Mouse (Mus musculus): ENCODE measurements around the gene Pkm. TPM values are rescaled to one million over a fixed set of nuclear protein-coding genes. Genes with fewer than 3 reads are reported as not detected.

The Pkm gene
- polyA plus RNA-seq, 1 experiment from 2014 or later: 1,977 TPM

- Histone ChIP-seq H3K4me2 (ENCODE audit: low read depth, low read length) (no peak overlapping the region), H3K9ac (ENCODE audit: low read length) (0 out of 2 replicates have a peak overlapping the region, but pooled peaks have one; percentile 7), H3K27me3 (ENCODE audit: control insufficient read depth, insufficient read depth, low read length) (no peaks in the 10 kb centered on the region), H3K4me1 (ENCODE audit: control insufficient read depth, insufficient read depth, low read length) (peaks cover 29% of the 10 kb centered on the region), H3K36me3 (ENCODE audit: control insufficient read depth, insufficient read depth) (no peaks in the 10 kb centered on the region), H3K4me3 (ENCODE audit: low read length) (no peak overlapping the region), H3K9me3 (replicated peaks; ENCODE audit: control insufficient read depth, low read length) (no peaks in the 10 kb centered on the region), H3K27ac (ENCODE audit: low read length) (0 out of 2 replicates have a peak overlapping the region, but pooled peaks have one; percentile 11)
- ATAC-seq (replicated peaks; ENCODE audit: extremely low read depth, insufficient read depth, low FRiP score): no peak
- 47% methylated on average over 16 of the region's 16 CpGs for WGBS
Measured at GRCm38 (mm10) chr9:59694571-59695450, 38.6 kb downstream of the Pkm start.

GRCm38 (mm10) chr9:59695451-59695813, 39.3 kb downstream of the Pkm start:
- 0 out of 2 replicates have a peak overlapping the region, but pooled peaks have one; percentile 11 for H3K27ac ChIP-seq (ENCODE audit: low read length)
- 18% methylated on average over 3 of the region's 3 CpGs for WGBS
- ATAC-seq (replicated peaks; ENCODE audit: extremely low read depth, insufficient read depth, low FRiP score): no peak

GRCm38 (mm10) chr9:59696381-59696780, 40.2 kb downstream of the Pkm start:
- H3K27ac ChIP-seq (ENCODE audit: low read length): no peak overlapping the region
- 58% methylated on average over 3 of the region's 3 CpGs for WGBS

More at GRCm38 (mm10) chr9:59695451-59695813, 39.3 kb downstream of the Pkm start:
- H3K36me3 ChIP-seq (ENCODE audit: control insufficient read depth, insufficient read depth): no peaks in the 10 kb centered on the region
- no peak overlapping the region for H3K9ac ChIP-seq (ENCODE audit: low read length)
- H3K9me3 ChIP-seq (replicated peaks; ENCODE audit: control insufficient read depth, low read length): no peaks in the 10 kb centered on the region
- H3K27me3 ChIP-seq (ENCODE audit: control insufficient read depth, insufficient read depth, low read length): no peaks in the 10 kb centered on the region
- no peak overlapping the region for H3K4me2 ChIP-seq (ENCODE audit: low read depth, low read length)
- H3K4me3 ChIP-seq (ENCODE audit: low read length): no peak overlapping the region
- H3K4me1 ChIP-seq (ENCODE audit: control insufficient read depth, insufficient read depth, low read length): peaks cover 29% of the 10 kb centered on the region

GRCm38 (mm10) chr9:59701094-59701493, 44.9 kb downstream of the Pkm start:
- no peaks in the 10 kb centered on the region for H3K27me3 ChIP-seq (ENCODE audit: control insufficient read depth, insufficient read depth, low read length)
- no peak overlapping the region for H3K4me2 ChIP-seq (ENCODE audit: low read depth, low read length)
- no peaks in the 10 kb centered on the region for H3K36me3 ChIP-seq (ENCODE audit: control insufficient read depth, insufficient read depth)
- 71% methylated on average over 7 of the region's 7 CpGs for WGBS
- no peaks in the 10 kb centered on the region for H3K9me3 ChIP-seq (replicated peaks; ENCODE audit: control insufficient read depth, low read length)
- H3K9ac ChIP-seq (ENCODE audit: low read length): no peak overlapping the region
- H3K4me1 ChIP-seq (ENCODE audit: control insufficient read depth, insufficient read depth, low read length): no peaks in the 10 kb centered on the region
- no peak for ATAC-seq (replicated peaks; ENCODE audit: extremely low read depth, insufficient read depth, low FRiP score)
- no peak overlapping the region for H3K4me3 ChIP-seq (ENCODE audit: low read length)
- H3K27ac ChIP-seq (ENCODE audit: low read length): no peak overlapping the region

More at GRCm38 (mm10) chr9:59696381-59696780, 40.2 kb downstream of the Pkm start:
- no peak overlapping the region for H3K9ac ChIP-seq (ENCODE audit: low read length)
- H3K4me1 ChIP-seq (ENCODE audit: control insufficient read depth, insufficient read depth, low read length): peaks cover 28% of the 10 kb centered on the region
- ATAC-seq (replicated peaks; ENCODE audit: extremely low read depth, insufficient read depth, low FRiP score): no peak
- no peaks in the 10 kb centered on the region for H3K27me3 ChIP-seq (ENCODE audit: control insufficient read depth, insufficient read depth, low read length)
- H3K4me2 ChIP-seq (ENCODE audit: low read depth, low read length): no peak overlapping the region
- no peak overlapping the region for H3K4me3 ChIP-seq (ENCODE audit: low read length)
- H3K36me3 ChIP-seq (ENCODE audit: control insufficient read depth, insufficient read depth): no peaks in the 10 kb centered on the region
- H3K9me3 ChIP-seq (replicated peaks; ENCODE audit: control insufficient read depth, low read length): no peaks in the 10 kb centered on the region

- H3K4me1 ChIP-seq (ENCODE audit: control insufficient read depth, insufficient read depth, low read length): no peaks in the 10 kb centered on the region
- H3K27ac ChIP-seq (ENCODE audit: low read length): no peak overlapping the region
- 70% methylated on average over 6 of the region's 6 CpGs for WGBS
- no peaks in the 10 kb centered on the region for H3K27me3 ChIP-seq (ENCODE audit: control insufficient read depth, insufficient read depth, low read length)
- no peak for ATAC-seq (replicated peaks; ENCODE audit: extremely low read depth, insufficient read depth, low FRiP score)
- H3K4me2 ChIP-seq (ENCODE audit: low read depth, low read length): no peak overlapping the region
- H3K9ac ChIP-seq (ENCODE audit: low read length): no peak overlapping the region
- H3K36me3 ChIP-seq (ENCODE audit: control insufficient read depth, insufficient read depth): no peaks in the 10 kb centered on the region
- no peak overlapping the region for H3K4me3 ChIP-seq (ENCODE audit: low read length)
- no peaks in the 10 kb centered on the region for H3K9me3 ChIP-seq (replicated peaks; ENCODE audit: control insufficient read depth, low read length)
Measured at GRCm38 (mm10) chr9:59703099-59703498, 46.9 kb downstream of the Pkm start.

GRCm38 (mm10) chr9:59706850-59707825, 51.0 kb downstream of the Pkm start:
- H3K27me3 ChIP-seq (ENCODE audit: control insufficient read depth, insufficient read depth, low read length): no peaks in the 10 kb centered on the region
- no peaks in the 10 kb centered on the region for H3K36me3 ChIP-seq (ENCODE audit: control insufficient read depth, insufficient read depth)
- no peak overlapping the region for H3K27ac ChIP-seq (ENCODE audit: low read length)
- no peak for ATAC-seq (replicated peaks; ENCODE audit: extremely low read depth, insufficient read depth, low FRiP score)
- no peak overlapping the region for H3K4me2 ChIP-seq (ENCODE audit: low read depth, low read length)
- H3K9me3 ChIP-seq (replicated peaks; ENCODE audit: control insufficient read depth, low read length): no peaks in the 10 kb centered on the region
- no peak overlapping the region for H3K4me3 ChIP-seq (ENCODE audit: low read length)
- WGBS: 46% methylated on average over 10 of the region's 10 CpGs
- no peaks in the 10 kb centered on the region for H3K4me1 ChIP-seq (ENCODE audit: control insufficient read depth, insufficient read depth, low read length)
- no peak overlapping the region for H3K9ac ChIP-seq (ENCODE audit: low read length)

- Histone ChIP-seq H3K27ac (ENCODE audit: low read length) (no peak overlapping the region), H3K4me1 (ENCODE audit: control insufficient read depth, insufficient read depth, low read length) (no peaks in the 10 kb centered on the region), H3K27me3 (ENCODE audit: control insufficient read depth, insufficient read depth, low read length) (no peaks in the 10 kb centered on the region; the same call in 1 of the 2 replicates), H3K4me3 (ENCODE audit: low read length) (no peak overlapping the region), H3K9ac (ENCODE audit: low read length) (no peak overlapping the region), H3K4me2 (ENCODE audit: low read depth, low read length) (no peak overlapping the region), H3K36me3 (ENCODE audit: control insufficient read depth, insufficient read depth) (no peaks in the 10 kb centered on the region), H3K9me3 (replicated peaks; ENCODE audit: control insufficient read depth, low read length) (no peaks in the 10 kb centered on the region)
- WGBS: 70% methylated on average over 3 of the region's 3 CpGs
- no peak for ATAC-seq (replicated peaks; ENCODE audit: extremely low read depth, insufficient read depth, low FRiP score)
Measured at GRCm38 (mm10) chr9:59709225-59709624, 53.1 kb downstream of the Pkm start.

- Histone ChIP-seq H3K27ac (ENCODE audit: low read length) (no peak overlapping the region), H3K36me3 (ENCODE audit: control insufficient read depth, insufficient read depth) (no peaks in the 10 kb centered on the region), H3K4me2 (ENCODE audit: low read depth, low read length) (no peak overlapping the region), H3K9ac (ENCODE audit: low read length) (no peak overlapping the region), H3K27me3 (ENCODE audit: control insufficient read depth, insufficient read depth, low read length) (no peaks in the 10 kb centered on the region; the same call in 1 of the 2 replicates), H3K9me3 (replicated peaks; ENCODE audit: control insufficient read depth, low read length) (peaks cover 3% of the 10 kb centered on the region; the same call in 1 of the 2 replicates), H3K4me1 (ENCODE audit: control insufficient read depth, insufficient read depth, low read length) (no peaks in the 10 kb centered on the region), H3K4me3 (ENCODE audit: low read length) (no peak overlapping the region)
- WGBS: 70% methylated on average over 7 of the region's 7 CpGs
- ATAC-seq (replicated peaks; ENCODE audit: extremely low read depth, insufficient read depth, low FRiP score): no peak
Measured at GRCm38 (mm10) chr9:59716275-59716898, 60.2 kb downstream of the Pkm start.

Data from heart, embryonic 16.5 days (tissue).